Mouse (Mus musculus): ENCODE data around the gene Plekhg5. TPM values are rescaled to one million over a fixed set of nuclear protein-coding genes. Genes with fewer than 3 reads are reported as not detected.

Plekhg5 gene
- polyA plus RNA-seq, 1 experiment from 2014 or later = 3.9 TPM

GRCm38 (mm10) chr4:152146033-152146827 lies 73.9 kb downstream of the Plekhg5 start:
- no peak for DNase-seq (ENCODE audit: low spot score)

DNA sequence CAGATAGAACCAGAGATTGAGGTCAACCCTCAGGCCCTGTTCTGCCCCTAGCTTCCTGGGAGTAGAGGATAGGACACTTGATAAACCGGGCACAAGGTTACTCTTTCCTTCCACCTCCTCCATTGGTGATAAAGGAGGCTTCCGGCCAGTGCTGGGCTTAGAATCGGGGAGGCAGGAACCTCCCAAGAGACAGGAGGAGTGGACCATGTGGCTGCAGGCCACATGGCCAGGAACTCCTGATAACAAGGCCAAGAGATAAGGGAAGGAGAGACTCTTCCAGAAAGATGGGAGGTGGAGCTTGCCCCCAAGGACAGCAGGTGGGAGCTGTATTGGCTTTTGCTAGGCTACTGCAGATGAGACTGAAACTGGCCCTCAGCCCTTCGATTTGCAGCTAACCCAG lies 78.2 kb downstream of the Plekhg5 start:
- no peak for DNase-seq (ENCODE audit: low spot score)

DNA sequence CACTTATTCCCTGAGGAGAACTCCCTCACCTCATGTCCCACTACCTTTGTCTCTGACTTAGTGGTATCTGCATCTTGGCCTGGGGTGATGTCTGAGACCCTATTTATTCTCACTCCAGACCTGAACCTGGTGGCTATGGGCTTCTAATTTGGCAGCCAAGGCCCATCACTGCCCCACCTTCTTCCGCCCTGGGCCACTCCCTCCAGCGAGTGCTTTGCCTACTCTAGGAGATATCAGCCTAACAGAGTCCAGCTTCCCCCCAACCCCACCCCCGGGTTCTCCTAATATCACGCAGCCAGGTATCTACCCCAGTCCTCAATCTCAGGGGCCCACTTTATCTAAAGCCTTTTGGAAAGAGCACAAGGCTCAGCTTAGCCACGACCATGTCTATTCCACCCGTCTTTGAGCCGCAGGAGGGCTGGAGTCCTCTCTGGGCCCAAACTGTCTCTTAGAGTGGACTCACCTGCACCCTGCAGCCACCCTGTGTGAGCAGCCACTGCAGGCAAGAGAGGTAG lies 79.2 kb downstream of the Plekhg5 start:
- no peak for DNase-seq (ENCODE audit: low spot score)

GRCm38 (mm10) chr4:152151966-152152544 lies 79.8 kb downstream of the Plekhg5 start, which contains the start of gene Espn:
Gene Espn (minus strand): TSS chr4:152152371.
- peak; percentile 70 for DNase-seq (ENCODE audit: low spot score)

GRCm38 (mm10) chr4:152153771-152154177 lies 81.5 kb downstream of the Plekhg5 start:
- DNase-seq (ENCODE audit: low spot score) = peak; percentile 96

GRCm38 (mm10) chr4:152155019-152155418 lies 82.7 kb downstream of the Plekhg5 start:
- no peak for DNase-seq (ENCODE audit: low spot score)

GRCm38 (mm10) chr4:152157779-152158584 lies 85.7 kb downstream of the Plekhg5 start:
- DNase-seq (ENCODE audit: low spot score) = peak; percentile 70

GRCm38 (mm10) chr4:152158585-152159284 lies 86.4 kb downstream of the Plekhg5 start, which contains the start of gene Hes2:
Gene Hes2 (plus strand): TSS chr4:152158867.
- no peak for DNase-seq (ENCODE audit: low spot score)

DNA sequence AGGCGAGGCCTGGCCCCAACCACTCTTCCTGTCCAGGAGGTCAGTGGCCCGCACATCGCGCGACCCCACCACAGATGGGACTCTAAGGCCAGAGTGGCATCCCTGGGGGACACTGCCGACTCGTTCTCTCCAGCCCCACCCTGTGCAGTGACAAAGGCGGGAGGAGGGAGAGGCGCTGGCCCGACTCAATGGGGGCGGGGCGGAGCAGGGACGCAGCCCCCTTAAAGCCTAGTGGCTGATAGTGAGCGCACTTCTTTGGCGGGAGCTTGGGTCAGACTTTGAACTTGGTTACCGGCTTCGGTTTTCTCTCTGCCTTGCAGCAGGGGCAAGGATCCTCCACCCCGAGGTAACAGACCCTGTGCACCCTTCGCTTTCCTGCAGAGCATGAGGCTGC lies 87.0 kb downstream of the Plekhg5 start:
- DNase-seq (ENCODE audit: low spot score) = no peak

DNA sequence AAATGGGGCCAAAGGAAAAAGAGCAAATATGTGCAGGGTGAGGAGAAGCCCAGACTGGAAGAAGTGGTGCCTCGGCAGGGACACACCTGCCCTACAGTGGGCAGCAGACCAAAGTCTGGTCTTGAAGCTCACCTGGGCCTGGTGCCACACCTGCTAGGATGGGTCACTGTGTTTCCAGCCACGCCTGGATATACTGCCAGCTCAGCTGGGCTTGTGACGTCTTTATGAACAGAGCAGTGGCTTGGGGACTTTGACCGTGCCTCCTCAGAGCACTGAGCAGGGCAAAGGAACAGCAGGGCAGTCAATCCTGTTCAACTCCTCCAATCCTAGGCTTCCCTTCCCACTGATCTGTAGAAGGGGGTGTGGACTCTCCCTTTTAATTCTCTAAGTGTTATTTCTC lies 88.5 kb downstream of the Plekhg5 start:
- no peak for DNase-seq (ENCODE audit: low spot score)

GRCm38 (mm10) chr4:152161601-152162000 lies 89.3 kb downstream of the Plekhg5 start:
- DNase-seq (ENCODE audit: low spot score) = no peak

DNA sequence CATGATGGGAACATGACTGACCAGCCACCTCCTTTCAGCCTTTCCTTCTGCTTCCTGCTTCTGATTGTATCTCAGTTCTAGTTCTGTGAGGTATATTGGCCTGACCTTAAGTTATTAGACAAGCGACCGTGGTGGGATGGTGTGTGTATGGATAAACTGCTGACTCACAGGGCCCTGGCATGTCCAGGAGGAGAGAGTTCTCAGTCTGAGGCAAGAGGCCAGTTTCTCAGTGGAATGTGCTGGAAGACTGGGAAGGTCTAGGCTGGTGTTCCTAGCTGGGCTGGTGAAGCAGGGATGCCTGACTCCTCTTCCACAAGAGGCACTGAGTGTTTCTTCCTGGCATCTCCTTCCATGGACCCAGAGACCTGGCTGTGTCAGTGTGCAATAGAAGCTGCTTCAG lies 90.5 kb downstream of the Plekhg5 start:
- DNase-seq (ENCODE audit: low spot score) = no peak

Other genes starting within 250 kb of the Plekhg5 start
- 104 and 122 TPM in 2 replicates for gene Camta1, start 210.6 kb upstream of the Plekhg5 start, polyA plus RNA-seq (2015; fragmentation: Nextera tagmentation; extraction: Ambion mirVana)
- 47.2 and 48.3 TPM in 2 replicates for gene Dnajc11, start 138.8 kb upstream of the Plekhg5 start, polyA plus RNA-seq (2015; fragmentation: Nextera tagmentation; extraction: Ambion mirVana)
- 30.7 and 41.4 TPM in 2 replicates for gene Thap3, start 83.5 kb upstream of the Plekhg5 start, polyA plus RNA-seq (2015; fragmentation: Nextera tagmentation; extraction: Ambion mirVana)
- gene Phf13, start 76.2 kb upstream of the Plekhg5 start, polyA plus RNA-seq (2015; fragmentation: Nextera tagmentation; extraction: Ambion mirVana) = 10.0 and 11.3 TPM in 2 replicates
- gene Klhl21, start 63.7 kb upstream of the Plekhg5 start, polyA plus RNA-seq (2015; fragmentation: Nextera tagmentation; extraction: Ambion mirVana) = 8.9 and 10.2 TPM in 2 replicates
- gene Zbtb48, start 44.8 kb upstream of the Plekhg5 start, polyA plus RNA-seq (2015; fragmentation: Nextera tagmentation; extraction: Ambion mirVana) = 18.4 and 18.9 TPM in 2 replicates
- 0.32 and 0.59 TPM in 2 replicates for gene Tas1r1, start 33.9 kb upstream of the Plekhg5 start, polyA plus RNA-seq (2015; fragmentation: Nextera tagmentation; extraction: Ambion mirVana)
- gene Nol9, start 33.2 kb upstream of the Plekhg5 start, polyA plus RNA-seq (2015; fragmentation: Nextera tagmentation; extraction: Ambion mirVana) = 22.8 and 24.9 TPM in 2 replicates
- gene Tnfrsf25, start 43.4 kb downstream of the Plekhg5 start, polyA plus RNA-seq (2015; fragmentation: Nextera tagmentation; extraction: Ambion mirVana) = 37.7 and 44.1 TPM in 2 replicates
- 3.2 and 3.6 TPM in 2 replicates for gene Espn, start 79.9 kb downstream of the Plekhg5 start, polyA plus RNA-seq (2015; fragmentation: Nextera tagmentation; extraction: Ambion mirVana)
- 0.21 TPM in 1 of 2 replicates, not detected in the other for gene Hes2, start 86.4 kb downstream of the Plekhg5 start, polyA plus RNA-seq (2015; fragmentation: Nextera tagmentation; extraction: Ambion mirVana)
- 65.1 and 98.8 TPM in 2 replicates for gene Acot7, start 105.6 kb downstream of the Plekhg5 start, polyA plus RNA-seq (2015; fragmentation: Nextera tagmentation; extraction: Ambion mirVana)
- gene Gpr153, start 201.7 kb downstream of the Plekhg5 start, polyA plus RNA-seq (2015; fragmentation: Nextera tagmentation; extraction: Ambion mirVana) = 1.2 and 1.4 TPM in 2 replicates
- gene Hes3, start 219.2 kb downstream of the Plekhg5 start, polyA plus RNA-seq (2015; fragmentation: Nextera tagmentation; extraction: Ambion mirVana) = 0.07 TPM in 1 of 2 replicates, not detected in the other
- 19.2 and 19.7 TPM in 2 replicates for gene Icmt, start 224.7 kb downstream of the Plekhg5 start, polyA plus RNA-seq (2015; fragmentation: Nextera tagmentation; extraction: Ambion mirVana)
- gene Rnf207, start 246.5 kb downstream of the Plekhg5 start, polyA plus RNA-seq (2015; fragmentation: Nextera tagmentation; extraction: Ambion mirVana) = 0.09 TPM in 1 of 2 replicates, not detected in the other

Measured in thymus, postnatal 0 days (tissue).